Mouse (Mus musculus) layer of hippocampus, postnatal 36 days (tissue): ENCODE measurements at regions not wholly inside any gene's neighbourhood (a gene's known extent, or its start where the extent isn't known, plus 50 kb on each side); places are given as distances from the start of the nearest gene placed in this dataset.

ENCODE experiments used
- DNase-seq, 2 experiments: peaks; one replicate each; pipeline ENCODE4 v3.0.0; 2022

DNA sequence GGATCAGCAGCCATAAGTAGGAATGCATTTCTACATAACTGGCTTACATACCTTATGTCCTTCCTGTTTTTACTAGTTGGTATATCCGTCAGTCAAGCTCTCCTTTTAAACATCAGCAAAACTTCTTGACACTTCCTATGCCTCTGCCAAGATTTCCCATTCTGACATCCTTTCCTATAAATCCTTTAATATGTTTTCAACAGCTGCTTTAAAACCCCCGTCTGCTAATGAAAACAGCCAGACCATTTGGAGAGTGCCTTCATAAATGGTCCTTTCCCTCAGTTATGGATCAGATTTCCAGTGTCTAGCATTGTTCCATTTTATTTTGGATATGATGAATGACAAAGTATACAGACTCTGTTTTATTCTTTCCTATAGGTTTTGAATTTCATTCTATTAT, 270.7 kb upstream of the Rgmb start:
- DNase-seq: no peak

DNA sequence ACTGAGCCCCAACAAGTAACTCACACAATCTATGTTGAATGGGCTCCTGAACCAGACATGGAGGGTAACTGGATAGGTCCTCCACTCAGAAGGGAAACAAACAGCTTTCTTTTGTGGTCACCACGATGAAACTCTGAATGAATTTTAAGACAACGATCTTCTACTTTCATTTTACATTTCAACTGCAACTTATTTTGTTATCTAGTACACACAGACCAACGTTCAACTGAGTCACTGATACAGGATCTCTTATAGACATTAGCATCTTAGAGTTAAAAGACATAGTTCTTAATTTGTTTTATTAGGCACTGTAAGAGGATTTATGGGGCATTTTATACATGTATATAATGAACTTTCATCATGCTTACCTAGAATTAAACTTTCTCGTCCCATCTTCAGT, 262.1 kb upstream of the Rgmb start:
- DNase-seq: no peak

GRCm38 (mm10) chr17:16089619-16090280, 258.9 kb upstream of the Rgmb start:
- no peak for DNase-seq

- DNase-seq: no peak
Observed at GRCm38 (mm10) chr17:16088879-16089618, 258.2 kb upstream of the Rgmb start.

DNA sequence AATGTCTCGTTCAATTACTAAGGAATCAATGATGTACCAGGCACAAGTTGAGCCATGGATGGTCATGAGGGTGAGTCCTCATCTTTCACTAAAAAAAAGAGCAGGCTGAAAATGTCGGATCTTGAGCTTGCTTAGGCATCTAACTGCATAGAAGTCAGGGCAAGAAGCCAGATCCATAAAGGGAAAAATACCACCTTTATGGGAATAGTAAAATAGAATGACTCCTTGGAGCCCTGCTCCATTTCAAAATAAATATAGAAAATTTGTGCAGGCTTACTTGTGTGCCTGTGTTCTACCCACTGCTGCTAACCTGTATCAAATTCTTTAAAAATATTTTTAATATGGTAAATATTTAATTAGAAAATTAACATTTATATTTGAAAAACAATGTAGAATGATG, 256.2 kb upstream of the Rgmb start:
- no peak for DNase-seq

DNA sequence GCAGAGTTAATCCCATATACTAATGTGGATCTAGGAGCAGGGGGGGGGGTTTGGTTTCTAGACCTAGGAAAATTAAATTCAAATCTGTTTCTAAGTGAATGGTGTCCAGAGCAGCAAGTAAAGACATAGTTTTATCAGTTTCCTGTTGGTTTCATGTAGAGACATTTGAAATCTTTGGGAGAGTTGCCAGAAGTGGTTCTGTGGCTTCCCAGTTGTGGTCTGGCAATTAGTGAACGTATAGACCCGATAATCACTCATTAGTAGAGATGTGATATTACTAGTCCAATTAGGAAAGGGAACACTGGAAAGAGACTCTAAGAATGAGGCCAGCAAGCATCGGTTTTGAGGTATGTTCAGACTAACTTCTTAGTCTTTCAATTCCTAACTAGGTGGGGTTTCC, 252.0 kb upstream of the Rgmb start:
- DNase-seq: no peak

DNA sequence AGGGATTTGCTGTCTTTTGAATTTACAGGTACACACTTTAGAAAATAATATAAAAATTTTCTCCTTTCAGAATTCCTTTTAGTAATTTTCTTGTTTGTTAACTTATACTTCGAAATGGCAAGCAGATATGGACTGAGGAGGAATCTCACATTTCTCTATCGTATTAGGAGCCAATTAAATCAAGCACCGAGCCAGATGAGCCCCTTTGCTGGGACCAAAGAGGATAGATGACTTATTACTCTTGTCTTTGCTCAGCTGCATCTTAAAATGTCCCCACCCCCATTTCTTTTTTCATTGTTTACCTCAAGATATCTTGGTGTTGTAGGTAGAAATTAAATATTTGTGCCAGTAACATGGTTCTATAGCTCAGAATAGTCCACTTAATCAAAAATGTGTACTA, 247.7 kb upstream of the Rgmb start:
- no peak for DNase-seq

- DNase-seq: no peak
Observed at GRCm38 (mm10) chr17:16069334-16069733, 238.5 kb upstream of the Rgmb start.

DNA sequence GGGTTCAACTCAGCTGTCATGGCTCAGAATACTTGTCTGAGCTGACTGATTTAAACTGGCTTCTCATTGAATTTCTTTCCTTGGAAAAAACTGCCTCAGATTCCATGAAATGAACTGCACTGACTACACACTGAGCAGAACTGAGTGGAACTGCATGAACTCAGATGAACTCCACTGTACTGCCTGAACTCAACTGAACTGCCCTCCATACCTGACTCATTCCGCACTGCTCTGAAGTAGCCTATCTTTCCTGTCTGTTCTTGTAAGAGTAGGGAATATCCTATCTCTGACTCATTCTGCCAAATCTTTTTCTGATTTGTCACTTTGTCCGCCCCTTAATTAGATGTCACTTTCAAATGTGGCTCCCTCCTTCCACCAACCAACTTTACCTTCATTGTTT, 237.0 kb upstream of the Rgmb start:
- DNase-seq: no peak

GRCm38 (mm10) chr17:16054481-16054880, 223.6 kb upstream of the Rgmb start:
- peak in 1 of 2 experiments; percentile 4 for DNase-seq

GRCm38 (mm10) chr17:16051713-16052112, 220.9 kb upstream of the Rgmb start:
- no peak for DNase-seq

DNA sequence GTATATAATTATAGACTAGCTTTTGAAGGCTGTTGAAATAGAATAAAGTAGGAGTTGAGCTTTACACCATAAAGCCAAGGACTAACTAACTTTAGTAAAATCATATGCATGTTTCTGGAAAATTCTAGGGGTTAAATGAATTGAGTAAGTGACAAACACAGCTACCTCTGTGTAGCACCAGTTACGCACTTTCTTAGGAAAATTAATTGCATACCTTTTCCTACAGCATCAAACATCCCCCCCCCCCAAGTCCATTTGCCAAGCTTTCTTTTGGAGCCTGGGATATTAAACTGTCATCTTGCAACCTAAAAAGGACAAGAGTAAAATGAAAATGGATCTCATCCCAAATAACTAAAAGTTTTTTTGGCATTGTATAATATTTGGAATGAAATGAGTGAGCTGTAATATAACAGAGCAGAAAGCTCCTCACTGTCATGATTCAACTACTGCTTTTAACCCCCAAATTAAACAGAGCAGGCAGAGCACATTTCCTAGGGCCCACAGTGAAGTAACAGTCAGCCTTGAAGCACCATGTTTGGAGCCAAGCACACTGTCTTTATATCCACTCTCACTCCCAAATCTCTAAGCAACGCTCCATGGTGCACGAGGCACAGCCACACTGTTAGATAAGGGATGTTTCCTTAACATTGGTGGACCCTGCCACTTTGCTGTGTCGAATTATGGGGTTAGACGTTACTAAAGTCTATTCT, 210.9 kb upstream of the Rgmb start:
- DNase-seq: no peak

DNA sequence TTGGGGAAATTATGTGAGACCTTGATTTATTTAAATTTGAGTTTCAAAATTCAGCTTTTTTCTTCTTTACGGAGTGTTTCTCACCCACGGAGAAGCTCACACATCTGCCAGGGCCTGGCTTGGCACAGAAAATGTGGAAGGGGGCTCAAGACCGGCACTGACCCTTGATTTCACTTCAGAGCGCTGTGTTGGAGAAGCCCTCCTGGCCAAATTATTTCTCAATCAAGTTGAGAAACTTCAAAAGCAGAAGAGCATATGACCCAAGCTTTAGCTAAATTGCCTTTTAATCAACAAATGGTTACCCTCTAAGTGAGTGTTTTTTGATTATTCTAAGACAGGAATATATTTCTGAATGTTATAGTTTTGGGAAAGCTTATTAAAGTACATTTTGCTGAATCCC, 197.2 kb upstream of the Rgmb start:
- DNase-seq: no peak

- DNase-seq: no peak
Observed at GRCm38 (mm10) chr17:16004871-16005575, 174.2 kb upstream of the Rgmb start.

DNA sequence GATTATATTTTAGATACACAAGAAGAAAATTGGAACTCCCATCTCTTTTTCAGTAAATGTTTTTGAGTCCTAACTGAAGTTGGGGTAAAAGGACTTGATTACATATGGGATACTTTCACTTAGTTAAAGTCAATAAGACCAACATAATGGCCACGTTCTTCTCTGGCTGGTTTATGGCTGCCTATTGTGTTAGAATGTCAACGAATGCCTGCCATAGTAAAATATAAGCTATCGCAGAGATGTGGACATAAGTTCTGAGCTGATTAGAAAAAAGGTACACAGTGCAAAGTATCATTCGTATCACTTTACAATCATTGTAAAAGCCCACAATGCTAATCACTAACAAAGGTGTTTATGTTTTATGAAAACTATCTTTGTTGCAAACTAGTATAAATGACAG, 173.2 kb upstream of the Rgmb start:
- DNase-seq: no peak

GRCm38 (mm10) chr17:15998771-15999170, 167.9 kb upstream of the Rgmb start:
- no peak for DNase-seq

DNA sequence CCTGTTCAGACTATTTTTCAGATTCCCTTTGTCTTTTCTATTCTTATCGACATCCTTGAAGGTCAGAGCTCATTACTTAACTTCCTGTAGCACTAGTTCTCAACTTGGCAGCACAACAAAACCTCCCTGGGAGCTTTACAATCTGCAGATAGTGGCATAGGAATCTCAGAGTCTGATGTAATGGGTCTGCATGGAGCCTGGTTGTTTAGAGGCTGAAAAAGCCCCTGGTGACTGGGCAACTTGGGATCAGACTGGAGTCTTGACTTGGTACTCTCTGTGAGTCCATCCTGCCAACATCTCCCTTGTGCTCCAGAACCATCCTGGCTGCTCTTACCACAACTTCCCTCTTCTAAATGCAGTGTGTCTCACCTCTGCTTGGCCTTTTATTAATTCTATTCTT, 166.4 kb upstream of the Rgmb start:
- DNase-seq: no peak

GRCm38 (mm10) chr17:15995493-15995892, 164.7 kb upstream of the Rgmb start:
- DNase-seq: no peak

DNA sequence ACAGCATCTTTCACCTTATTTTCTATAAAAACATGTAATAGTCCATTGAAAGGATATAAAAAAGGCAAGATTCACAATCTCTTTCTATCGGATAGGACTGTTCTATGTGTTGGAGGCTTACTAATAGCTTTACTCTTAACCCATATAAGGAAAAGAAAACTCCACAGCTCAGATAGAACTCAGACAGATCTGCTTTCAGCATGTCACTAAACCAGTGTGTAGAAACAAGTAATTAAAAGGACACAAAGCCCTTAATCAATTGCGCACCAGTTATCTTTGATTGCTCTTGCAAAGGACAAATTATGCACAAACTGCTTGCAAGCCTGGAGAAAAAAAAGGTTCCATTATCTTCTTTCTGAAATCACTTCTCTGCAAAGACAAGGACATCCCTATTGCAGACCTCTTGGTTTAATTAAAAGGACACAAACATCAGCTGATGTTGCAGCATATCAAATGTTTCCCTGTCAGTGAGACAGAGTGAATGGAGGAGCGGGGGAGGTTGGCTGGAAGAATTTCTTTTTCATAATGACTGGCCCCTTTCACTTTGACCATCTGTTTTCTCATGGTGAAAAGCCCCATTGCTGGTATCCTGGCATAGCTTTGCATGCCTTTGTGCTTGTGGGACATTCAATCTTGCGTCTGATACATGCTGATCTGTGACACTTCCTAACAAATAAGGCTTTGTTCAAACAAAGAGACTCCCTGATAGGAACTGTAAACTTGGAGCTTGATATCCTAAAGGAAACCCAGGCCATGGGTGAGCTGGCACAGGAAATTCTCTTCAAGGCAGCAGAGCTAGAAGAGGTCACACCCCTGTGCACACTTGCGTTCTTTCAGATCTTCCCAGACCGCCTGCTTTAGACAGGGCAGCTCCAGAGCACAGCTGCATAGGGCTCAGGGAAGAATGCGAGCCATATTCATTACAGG, 162.8 kb upstream of the Rgmb start:
- peak; percentile 16 to 33 for DNase-seq

- DNase-seq: no peak
Observed at GRCm38 (mm10) chr17:15991916-15992315, 161.1 kb upstream of the Rgmb start.

- DNase-seq: peak in 1 of 2 experiments; percentile 9
Observed at GRCm38 (mm10) chr17:15990303-15990702, 159.5 kb upstream of the Rgmb start.

DNA sequence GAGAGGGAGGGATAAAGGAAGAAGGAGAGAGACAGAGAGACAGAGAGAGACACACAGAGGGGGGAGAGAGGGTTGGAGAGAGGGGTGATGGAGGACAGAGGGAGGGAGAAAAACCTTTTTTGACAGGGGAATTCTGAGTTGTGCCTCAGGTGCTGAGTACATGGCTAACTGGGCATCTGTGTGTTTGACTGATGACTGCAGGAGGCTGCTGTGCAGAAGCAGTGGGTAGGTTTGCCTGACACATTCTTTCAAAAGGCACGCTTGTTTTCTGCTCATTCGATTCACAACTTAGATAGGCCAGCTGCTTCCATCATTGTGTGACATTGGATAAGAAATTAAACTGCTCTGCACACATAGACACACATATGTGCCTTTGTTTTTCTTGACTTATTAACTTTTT, 150.7 kb upstream of the Rgmb start:
- DNase-seq: no peak
